Mouse (Mus musculus) urinary bladder, postnatal 10 days (tissue): ENCODE results near the gene Ctnnb1.

Experiments used
- DNase-seq: peaks from one replicate; pipeline ENCODE4 v3.0.0; 2022; ENCODE audit warnings: low spot score

The Ctnnb1 gene

DNA sequence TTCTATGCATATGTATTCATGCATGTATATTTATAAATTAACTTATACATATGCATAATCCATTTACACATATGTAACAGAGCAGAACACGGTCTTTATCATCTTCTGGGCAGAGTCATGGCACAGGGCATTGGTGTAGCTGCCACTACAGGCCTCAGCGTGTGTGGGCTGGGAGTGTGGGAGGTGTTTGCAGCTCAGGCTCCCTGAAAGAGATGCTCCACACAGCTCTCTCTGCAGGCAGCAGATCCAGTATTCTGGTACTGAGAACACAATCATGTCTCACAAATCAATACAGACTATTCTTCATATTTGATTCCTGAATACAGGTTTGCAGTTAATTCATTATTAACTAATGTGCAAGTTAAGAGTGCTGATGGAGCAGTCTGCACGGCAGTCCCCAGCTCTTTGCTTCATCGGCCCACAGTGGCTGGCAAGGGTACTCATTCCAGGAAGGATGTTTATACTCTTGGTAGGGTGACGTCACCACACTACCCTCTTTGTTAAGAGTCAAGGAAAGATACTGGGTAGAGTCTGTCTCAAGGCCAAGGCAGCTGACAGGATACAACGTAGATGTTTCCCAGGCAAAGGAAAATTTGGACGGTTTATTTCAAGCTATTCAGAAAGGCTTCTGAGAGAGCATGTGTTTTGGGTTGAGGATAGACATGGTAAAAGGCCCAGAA is 71.8 kb downstream of the Ctnnb1 start:
- no peak for DNase-seq

DNA sequence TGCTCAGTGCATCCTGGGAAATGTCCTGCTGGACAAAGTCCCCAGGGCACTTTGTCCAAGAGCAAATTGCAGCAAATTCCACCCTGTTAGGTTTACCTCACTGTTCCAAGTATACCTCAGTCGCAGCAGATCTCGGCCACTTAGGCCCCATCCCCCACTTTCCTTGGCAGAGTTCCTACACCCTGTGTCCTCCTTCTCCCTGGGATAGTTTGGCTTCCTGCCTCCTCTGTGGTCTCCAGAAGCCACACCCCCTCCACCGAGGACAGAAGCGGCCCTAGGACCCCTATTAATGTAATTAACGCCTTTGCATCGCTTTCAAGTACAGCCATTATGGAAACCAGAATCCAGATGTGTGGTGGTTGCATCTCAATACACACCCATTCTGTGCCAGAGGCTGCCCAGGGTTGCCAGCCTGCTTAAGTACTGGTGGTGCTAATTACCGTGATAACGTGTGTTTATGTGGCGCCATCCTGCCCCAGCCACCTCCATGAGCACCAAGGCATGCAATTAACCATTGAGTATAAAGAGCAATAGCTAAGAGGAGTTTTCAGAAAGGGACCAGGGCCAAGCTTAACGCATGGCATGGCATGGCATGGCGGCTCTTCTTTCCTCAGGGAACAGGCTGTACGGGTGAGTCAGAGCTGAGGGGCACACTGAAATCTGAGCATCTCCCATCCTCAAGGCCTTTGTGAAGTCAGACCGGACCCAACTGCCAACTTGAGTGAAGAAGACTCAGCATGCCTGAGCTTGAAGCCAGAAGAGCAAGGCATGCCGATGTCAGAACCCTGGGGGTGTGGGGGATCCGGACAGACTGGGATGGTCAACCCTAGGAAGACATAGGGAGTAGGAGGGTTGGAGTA is 72.9 kb downstream of the Ctnnb1 start:
- no peak for DNase-seq

DNA sequence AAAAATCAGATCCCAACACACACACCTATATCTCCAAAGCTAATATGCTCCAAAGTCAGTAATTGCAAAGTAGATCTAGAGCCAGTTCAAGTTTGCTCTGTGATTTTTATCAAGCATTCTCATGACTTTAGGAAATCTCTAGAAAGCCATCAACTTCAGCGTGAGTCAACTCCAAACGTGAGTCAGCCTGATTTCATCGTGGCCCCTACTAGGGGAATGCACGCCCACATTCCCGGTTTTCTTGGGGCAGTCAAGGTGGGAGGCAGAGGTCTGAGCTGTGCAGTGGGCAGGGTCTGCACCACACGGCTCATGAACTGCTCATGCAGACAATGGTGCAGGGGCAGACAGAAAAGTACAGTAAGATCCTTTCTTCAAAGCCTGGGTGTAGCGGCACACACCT is 76.9 kb downstream of the Ctnnb1 start:
- DNase-seq = no peak
